Mouse (Mus musculus): Measurements from ENCODE around the gene Mcm3. TPM values are rescaled to one million over a fixed set of nuclear protein-coding genes. Genes with fewer than 3 reads are reported as not detected.
A peak's percentile ranks its signal among the peaks of the same experiment; 100 is the strongest.
"Not testable (repeated sequence)": the region's sequence is repeated elsewhere in the genome, so short reads cannot be mapped to it uniquely, and the experiment has no call there.

The Mcm3 gene
- polyA plus RNA-seq, 1 experiment, result 40.8 TPM

- no peak for TF ChIP-seq POLR2A (IDR thresholded peaks at IDR 0.05; ENCODE audit: low read depth, low read length)
- no peak for TF ChIP-seq CTCF (IDR thresholded peaks at IDR 0.05; ENCODE audit: borderline replicate concordance, insufficient read depth, low read length)
These were observed 2.9 kb downstream of the Mcm3 start for GRCm38 (mm10) chr1:20817172-20817571.

GRCm38 (mm10) chr1:20814521-20814920 is 5.6 kb downstream of the Mcm3 start:
- Histone ChIP-seq H3K4me3 (ENCODE audit: insufficient read depth, low read length) (no peak overlapping the region), H3K27ac (ENCODE audit: insufficient read depth, low read length) (no peak overlapping the region), H3K4me1 (ENCODE audit: control insufficient read depth, insufficient read depth, low read length) (no peaks in the 10 kb centered on the region; the same call in 1 of the 2 replicates)
- TF ChIP-seq POLR2A (IDR thresholded peaks at IDR 0.05; ENCODE audit: low read depth, low read length) (no peak), CTCF (IDR thresholded peaks at IDR 0.05; ENCODE audit: borderline replicate concordance, insufficient read depth, low read length) (no peak)

More at GRCm38 (mm10) chr1:20817172-20817571, 2.9 kb downstream of the Mcm3 start:
- Histone ChIP-seq H3K27ac (ENCODE audit: insufficient read depth, low read length) (no peak overlapping the region), H3K4me1 (ENCODE audit: control insufficient read depth, insufficient read depth, low read length) (no peaks in the 10 kb centered on the region; the same call in 1 of the 2 replicates), H3K4me3 (ENCODE audit: insufficient read depth, low read length) (no peak overlapping the region)

- H3K4me3 ChIP-seq (ENCODE audit: insufficient read depth, low read length), result no peak overlapping the region
- TF ChIP-seq POLR2A (IDR thresholded peaks at IDR 0.05; ENCODE audit: low read depth, low read length) (no peak), CTCF (IDR thresholded peaks at IDR 0.05; ENCODE audit: borderline replicate concordance, insufficient read depth, low read length) (no peak)
- H3K27ac ChIP-seq (ENCODE audit: insufficient read depth, low read length), result no peak overlapping the region
- no peaks in the 10 kb centered on the region for H3K4me1 ChIP-seq (ENCODE audit: control insufficient read depth, insufficient read depth, low read length)
These were observed 15.6 kb downstream of the Mcm3 start for GRCm38 (mm10) chr1:20804526-20804925.

- no peak overlapping the region for H3K4me3 ChIP-seq (ENCODE audit: insufficient read depth, low read length)
- no peaks in the 10 kb centered on the region for H3K4me1 ChIP-seq (ENCODE audit: control insufficient read depth, insufficient read depth, low read length)
- peak; percentile 13; the same call in 1 of the 2 replicates for TF ChIP-seq CTCF (IDR thresholded peaks at IDR 0.05; ENCODE audit: borderline replicate concordance, insufficient read depth, low read length)
- TF ChIP-seq POLR2A (IDR thresholded peaks at IDR 0.05; ENCODE audit: low read depth, low read length), result no peak
- H3K27ac ChIP-seq (ENCODE audit: insufficient read depth, low read length), result no peak overlapping the region
These were observed 18.3 kb downstream of the Mcm3 start for GRCm38 (mm10) chr1:20801682-20802390.

GRCm38 (mm10) chr1:20801275-20801674 is 18.8 kb downstream of the Mcm3 start:
- H3K27ac ChIP-seq (ENCODE audit: insufficient read depth, low read length), result no peak overlapping the region
- no peak overlapping the region for H3K4me3 ChIP-seq (ENCODE audit: insufficient read depth, low read length)
- H3K4me1 ChIP-seq (ENCODE audit: control insufficient read depth, insufficient read depth, low read length), result no peaks in the 10 kb centered on the region
- TF ChIP-seq POLR2A (IDR thresholded peaks at IDR 0.05; ENCODE audit: low read depth, low read length), result no peak
- no peak for TF ChIP-seq CTCF (IDR thresholded peaks at IDR 0.05; ENCODE audit: borderline replicate concordance, insufficient read depth, low read length)

- H3K27ac ChIP-seq (ENCODE audit: insufficient read depth, low read length), result no peak overlapping the region
These were observed 24.9 kb downstream of the Mcm3 start for GRCm38 (mm10) chr1:20795178-20795577.

GRCm38 (mm10) chr1:20794760-20795159 is 25.4 kb downstream of the Mcm3 start:
- Histone ChIP-seq H3K4me3 (ENCODE audit: insufficient read depth, low read length) (no peak overlapping the region), H3K27ac (ENCODE audit: insufficient read depth, low read length) (no peak overlapping the region), H3K4me1 (ENCODE audit: control insufficient read depth, insufficient read depth, low read length) (peaks cover 7% of the 10 kb centered on the region; the same call in 1 of the 2 replicates)
- TF ChIP-seq POLR2A (IDR thresholded peaks at IDR 0.05; ENCODE audit: low read depth, low read length) (no peak), CTCF (IDR thresholded peaks at IDR 0.05; ENCODE audit: borderline replicate concordance, insufficient read depth, low read length) (no peak)

More at GRCm38 (mm10) chr1:20795178-20795577, 24.9 kb downstream of the Mcm3 start:
- Histone ChIP-seq H3K4me3 (ENCODE audit: insufficient read depth, low read length) (no peak overlapping the region), H3K4me1 (ENCODE audit: control insufficient read depth, insufficient read depth, low read length) (peaks cover 7% of the 10 kb centered on the region; the same call in 1 of the 2 replicates)
- TF ChIP-seq POLR2A (IDR thresholded peaks at IDR 0.05; ENCODE audit: low read depth, low read length), result no peak
- TF ChIP-seq CTCF (IDR thresholded peaks at IDR 0.05; ENCODE audit: borderline replicate concordance, insufficient read depth, low read length), result no peak

- Histone ChIP-seq H3K4me3 (ENCODE audit: insufficient read depth, low read length) (no peak overlapping the region), H3K27ac (ENCODE audit: insufficient read depth, low read length) (no peak overlapping the region), H3K4me1 (ENCODE audit: control insufficient read depth, insufficient read depth, low read length) (peaks cover 7% of the 10 kb centered on the region; the same call in 1 of the 2 replicates)
- TF ChIP-seq POLR2A (IDR thresholded peaks at IDR 0.05; ENCODE audit: low read depth, low read length) (no peak), CTCF (IDR thresholded peaks at IDR 0.05; ENCODE audit: borderline replicate concordance, insufficient read depth, low read length) (no peak)
These were observed 28.7 kb downstream of the Mcm3 start for GRCm38 (mm10) chr1:20791414-20791813.

GRCm38 (mm10) chr1:20790517-20790916 is 29.6 kb downstream of the Mcm3 start, which contains the start of gene Il17f:
TSS of gene Il17f (minus strand) at chr1:20790617.
- H3K27ac ChIP-seq (ENCODE audit: insufficient read depth, low read length); H3K4me1 ChIP-seq (ENCODE audit: control insufficient read depth, insufficient read depth, low read length); H3K4me3 ChIP-seq (ENCODE audit: insufficient read depth, low read length): not testable (repeated sequence)

- peaks cover 7% of the 10 kb centered on the region; the same call in 1 of the 2 replicates for H3K4me1 ChIP-seq (ENCODE audit: control insufficient read depth, insufficient read depth, low read length)
- no peak overlapping the region for H3K27ac ChIP-seq (ENCODE audit: insufficient read depth, low read length)
- no peak overlapping the region for H3K4me3 ChIP-seq (ENCODE audit: insufficient read depth, low read length)
- TF ChIP-seq POLR2A (IDR thresholded peaks at IDR 0.05; ENCODE audit: low read depth, low read length), result no peak
- TF ChIP-seq CTCF (IDR thresholded peaks at IDR 0.05; ENCODE audit: borderline replicate concordance, insufficient read depth, low read length), result no peak
These were observed 31.7 kb downstream of the Mcm3 start for GRCm38 (mm10) chr1:20788419-20788818.

All from embryonic fibroblast, embryonic 13.5 days (primary cell).